Mouse (Mus musculus) embryo, embryonic 10 days (tissue): Measurements from ENCODE around the gene Cdhr3.

ENCODE experiments used
- DNase-seq: peaks from one replicate; pipeline ENCODE4 v3.0.0-alpha.2; 2015; ENCODE audit warnings: low spot score

Gene Cdhr3

GRCm38 (mm10) chr12:33092775-33093174 lies at the start of gene Cdhr3:
Gene Cdhr3, minus strand, starts transcription at chr12:33092875.
- no peak for DNase-seq

GRCm38 (mm10) chr12:33139083-33139482 lies 46.4 kb upstream of the Cdhr3 start:
- DNase-seq, result no peak

GRCm38 (mm10) chr12:33137857-33138256 lies 45.2 kb upstream of the Cdhr3 start:
- DNase-seq, result no peak

GRCm38 (mm10) chr12:33131796-33132195 lies 39.1 kb upstream of the Cdhr3 start:
- no peak for DNase-seq

GRCm38 (mm10) chr12:33130401-33130800 lies 37.7 kb upstream of the Cdhr3 start:
- DNase-seq, result no peak

GRCm38 (mm10) chr12:33129410-33129809 lies 36.7 kb upstream of the Cdhr3 start:
- peak; percentile 27 for DNase-seq

GRCm38 (mm10) chr12:33128702-33129101 lies 36.0 kb upstream of the Cdhr3 start:
- DNase-seq, result no peak

GRCm38 (mm10) chr12:33128121-33128520 lies 35.4 kb upstream of the Cdhr3 start:
- no peak for DNase-seq

- DNase-seq, result no peak
Measured at GRCm38 (mm10) chr12:33126243-33126642, 33.6 kb upstream of the Cdhr3 start.

GRCm38 (mm10) chr12:33125594-33126227 lies 33.0 kb upstream of the Cdhr3 start:
- DNase-seq, result no peak

- DNase-seq, result no peak
Measured at GRCm38 (mm10) chr12:33118624-33119301, 26.1 kb upstream of the Cdhr3 start.

- peak; percentile 36 for DNase-seq
Measured at GRCm38 (mm10) chr12:33110894-33111471, 18.3 kb upstream of the Cdhr3 start.

GRCm38 (mm10) chr12:33109531-33109930 lies 16.9 kb upstream of the Cdhr3 start:
- peak; percentile 65 for DNase-seq

- DNase-seq, result no peak
Measured at GRCm38 (mm10) chr12:33106438-33107167, 13.9 kb upstream of the Cdhr3 start.

GRCm38 (mm10) chr12:33105724-33106123 lies 13.0 kb upstream of the Cdhr3 start:
- DNase-seq, result no peak

GRCm38 (mm10) chr12:33102342-33103115 lies 9.9 kb upstream of the Cdhr3 start:
- peak; percentile 10 for DNase-seq

GRCm38 (mm10) chr12:33101627-33102026 lies 9.0 kb upstream of the Cdhr3 start:
- no peak for DNase-seq

GRCm38 (mm10) chr12:33096017-33096416 lies 3.3 kb upstream of the Cdhr3 start:
- no peak for DNase-seq

GRCm38 (mm10) chr12:33092196-33092595 lies 479 bp downstream of the Cdhr3 start:
- no peak for DNase-seq

GRCm38 (mm10) chr12:33086151-33086550 lies 6.5 kb downstream of the Cdhr3 start:
- peak; percentile 37 for DNase-seq

GRCm38 (mm10) chr12:33084683-33085082 lies 8.0 kb downstream of the Cdhr3 start:
- peak; percentile 76 for DNase-seq

GRCm38 (mm10) chr12:33083362-33083761 lies 9.3 kb downstream of the Cdhr3 start:
- DNase-seq, result no peak
